Mouse (Mus musculus) forelimb bud, embryonic 11.5 days (tissue): Measurements from ENCODE around the gene 1700018F24Rik.
"Not testable (repeated sequence)": the region's sequence is repeated elsewhere in the genome, so short reads cannot be mapped to it uniquely, and the experiment has no call there.

ENCODE experiments used
- DNase-seq: peaks from one replicate; pipeline ENCODE4 v3.0.0-alpha.2; 2012; ENCODE audit warnings: low read depth, low spot score

The 1700018F24Rik gene

GRCm38 (mm10) chr5:145042690-145043089 lies at the start of gene 1700018F24Rik:
TSS of gene 1700018F24Rik (plus strand) at chr5:145042990.
- not testable (repeated sequence) for DNase-seq

GRCm38 (mm10) chr5:144998491-144998890 lies 44.3 kb upstream of the 1700018F24Rik start:
- DNase-seq = peak; percentile 31

GRCm38 (mm10) chr5:145003362-145003761 lies 39.4 kb upstream of the 1700018F24Rik start:
- no peak for DNase-seq

- no peak for DNase-seq
Measured at GRCm38 (mm10) chr5:145004495-145004894, 38.3 kb upstream of the 1700018F24Rik start.

- no peak for DNase-seq
Measured at GRCm38 (mm10) chr5:145005596-145005995, 37.2 kb upstream of the 1700018F24Rik start.

- no peak for DNase-seq
Measured at GRCm38 (mm10) chr5:145008878-145009659, 33.7 kb upstream of the 1700018F24Rik start.

- DNase-seq = peak; percentile 31
Measured at GRCm38 (mm10) chr5:145014278-145014677, 28.5 kb upstream of the 1700018F24Rik start.

GRCm38 (mm10) chr5:145016761-145017160 lies 26.0 kb upstream of the 1700018F24Rik start:
- DNase-seq = not testable (repeated sequence)

- not testable (repeated sequence) for DNase-seq
Measured at GRCm38 (mm10) chr5:145020254-145020653, 22.5 kb upstream of the 1700018F24Rik start.

GRCm38 (mm10) chr5:145020712-145021111 lies 22.1 kb upstream of the 1700018F24Rik start:
- DNase-seq = not testable (repeated sequence)

GRCm38 (mm10) chr5:145030476-145030875 lies 12.3 kb upstream of the 1700018F24Rik start:
- DNase-seq = not testable (repeated sequence)

- DNase-seq = not testable (repeated sequence)
Measured at GRCm38 (mm10) chr5:145032391-145032790, 10.4 kb upstream of the 1700018F24Rik start, which contains the start of gene Gm4871. TSS of gene Gm4871 (minus strand) at chr5:145032754.

- DNase-seq = peak; percentile 12
Measured at GRCm38 (mm10) chr5:145041628-145042027, 1.2 kb upstream of the 1700018F24Rik start.

GRCm38 (mm10) chr5:145054187-145054586 lies 11.4 kb downstream of the 1700018F24Rik start:
- not testable (repeated sequence) for DNase-seq

GRCm38 (mm10) chr5:145057907-145058306 lies 15.1 kb downstream of the 1700018F24Rik start:
- no peak for DNase-seq

- DNase-seq = no peak
Measured at GRCm38 (mm10) chr5:145058722-145059121, 15.9 kb downstream of the 1700018F24Rik start.

GRCm38 (mm10) chr5:145059524-145059923 lies 16.7 kb downstream of the 1700018F24Rik start:
- DNase-seq = no peak

- no peak for DNase-seq
Measured at GRCm38 (mm10) chr5:145064765-145065340, 22.1 kb downstream of the 1700018F24Rik start.

GRCm38 (mm10) chr5:145068863-145069262 lies 26.1 kb downstream of the 1700018F24Rik start:
- no peak for DNase-seq

GRCm38 (mm10) chr5:145069707-145070106 lies 26.9 kb downstream of the 1700018F24Rik start:
- peak; percentile 83 for DNase-seq

- no peak for DNase-seq
Measured at GRCm38 (mm10) chr5:145071342-145071741, 28.6 kb downstream of the 1700018F24Rik start.

GRCm38 (mm10) chr5:145075081-145075480 lies 32.3 kb downstream of the 1700018F24Rik start:
- no peak for DNase-seq
